Mouse (Mus musculus) gastrocnemius, adult 2 months (tissue): Measurements from ENCODE around the gene Nmur1. TPM values are rescaled to one million over a fixed set of nuclear protein-coding genes. Genes with fewer than 3 reads are reported as not detected.

Experiments
- DNase-seq: peaks from one replicate; pipeline ENCODE4 v3.0.0; 2022
- H3K27ac ChIP-seq: fragments of 200-600 bp; 2 replicates; pipeline ENCODE4 v1.8.1; 2022; ENCODE audit warnings: mild to moderate bottlenecking
- H3K4me3 ChIP-seq: fragments of 200-600 bp; 2 replicates; pipeline ENCODE4 v1.8.1; 2022; ENCODE audit warnings: mild to moderate bottlenecking, moderate library complexity
- CTCF ChIP-seq: fragments of 200-600 bp; IDR thresholded peaks from 2 replicates; pipeline ENCODE4 v1.8.1; 2022; ENCODE audit warnings: antibody characterized with exemption, mild to moderate bottlenecking, moderate library complexity
- intact Hi-C: fragments of 180-260 bp; cut with DNase I; formaldehyde crosslinking; loops from one replicate; pipeline ENCODE4 v1.15.1; 2025
- total RNA-seq, 2 experiments: library from RNA; stranded (reverse); gene quantifications; 2 replicates each; pipeline ENCODE4 v1.2.3; 2021

Nmur1 gene
- total RNA-seq, 2 experiments from 2014 or later: not detected

DNA sequence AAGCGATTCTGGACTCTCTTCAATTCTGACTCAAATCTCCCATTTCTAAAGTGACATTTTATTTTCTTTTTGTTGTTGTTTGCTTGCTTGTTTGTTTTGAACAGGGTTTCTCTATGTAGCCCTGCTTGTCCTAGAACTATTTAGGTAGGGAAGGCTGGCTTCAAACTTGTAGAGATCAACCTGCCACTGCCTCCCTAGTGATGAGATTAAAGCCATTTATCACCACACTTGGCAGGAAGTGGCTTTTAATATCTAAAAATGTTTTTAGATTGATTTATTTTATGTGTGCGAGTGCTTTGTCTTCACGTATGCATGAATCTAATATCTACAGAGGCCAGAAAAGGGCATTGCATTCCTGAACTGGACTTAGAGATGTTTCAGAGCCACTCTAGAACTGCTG lies 32.8 kb downstream of the Nmur1 start:
- intact Hi-C loops: no loop called here
- TF ChIP-seq CTCF: no peak
- DNase-seq: no peak
- H3K4me3 ChIP-seq: no peak overlapping the region
- H3K27ac ChIP-seq: no peak overlapping the region

DNA sequence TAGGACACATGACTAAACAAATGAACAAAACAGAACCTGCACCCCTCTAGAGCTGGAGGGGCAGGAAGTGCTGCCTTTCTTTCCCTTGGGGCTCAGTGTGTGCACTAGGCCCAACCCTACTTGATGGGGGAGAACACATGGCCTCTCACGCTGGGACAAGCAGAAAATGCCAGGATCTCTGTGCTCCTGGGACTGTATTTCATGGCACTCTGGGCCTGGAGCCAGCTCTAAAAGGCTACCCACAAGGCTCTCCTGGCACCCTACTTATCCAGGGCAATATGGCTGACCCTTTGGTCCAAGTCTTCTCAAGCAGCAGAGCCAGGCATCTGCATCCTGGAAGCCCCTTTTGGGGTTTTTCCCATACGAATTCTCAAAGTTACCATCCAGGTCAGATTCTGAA lies 34.6 kb downstream of the Nmur1 start:
- intact Hi-C loops: no loop called here
- DNase-seq: no peak
- TF ChIP-seq CTCF: no peak
- Histone ChIP-seq H3K27ac (no peak overlapping the region), H3K4me3 (no peak overlapping the region)

DNA sequence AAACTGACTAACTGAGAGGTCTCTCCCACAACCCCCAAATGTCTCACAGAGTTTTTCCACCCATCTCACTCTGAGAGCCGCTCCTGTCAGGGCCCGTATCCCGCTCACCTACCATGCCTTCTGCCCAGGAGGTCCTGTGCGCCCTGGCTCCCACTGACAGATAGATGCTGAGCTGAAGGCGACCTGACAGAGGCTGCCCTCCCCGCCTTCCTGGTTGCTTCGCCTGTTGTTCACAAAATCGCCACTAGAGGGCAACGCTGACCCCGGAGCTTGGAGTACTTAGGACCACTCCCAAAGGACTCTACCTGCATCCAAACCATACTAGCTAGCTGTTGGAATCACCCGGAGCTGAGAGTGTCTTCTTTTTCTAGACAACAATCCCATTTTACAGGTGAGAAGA lies 36.8 kb downstream of the Nmur1 start:
- intact Hi-C loops: no loop called here
- peak; percentile 90 for TF ChIP-seq CTCF
- peak; percentile 64 for DNase-seq
- no peak overlapping the region for H3K27ac ChIP-seq
- H3K4me3 ChIP-seq: no peak overlapping the region

DNA sequence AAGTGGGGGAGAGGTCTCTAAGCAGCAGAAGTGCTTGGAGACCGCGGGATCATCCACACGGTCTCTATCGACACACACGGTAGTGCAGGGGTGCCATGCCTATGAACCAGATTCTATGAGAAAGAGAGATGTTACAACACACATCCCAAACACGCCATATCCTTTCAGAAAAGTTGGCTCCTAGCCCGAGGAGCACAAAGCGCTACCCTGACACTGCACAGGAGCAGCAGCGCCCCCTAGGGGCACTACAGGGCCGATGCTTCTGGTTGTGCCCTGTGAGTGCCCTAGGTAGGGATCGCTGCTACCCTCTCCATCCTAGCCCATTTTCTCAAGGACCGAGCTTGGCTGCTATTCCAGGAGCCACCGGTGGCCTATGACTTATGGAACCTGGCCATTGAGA lies 45.0 kb downstream of the Nmur1 start:
- peak; percentile 62 for DNase-seq
- intact Hi-C loops: no loop called here
- peak overlapping the region; percentile 37 for H3K4me3 ChIP-seq
- TF ChIP-seq CTCF: peak; percentile 73
- H3K27ac ChIP-seq: no peak overlapping the region

DNA sequence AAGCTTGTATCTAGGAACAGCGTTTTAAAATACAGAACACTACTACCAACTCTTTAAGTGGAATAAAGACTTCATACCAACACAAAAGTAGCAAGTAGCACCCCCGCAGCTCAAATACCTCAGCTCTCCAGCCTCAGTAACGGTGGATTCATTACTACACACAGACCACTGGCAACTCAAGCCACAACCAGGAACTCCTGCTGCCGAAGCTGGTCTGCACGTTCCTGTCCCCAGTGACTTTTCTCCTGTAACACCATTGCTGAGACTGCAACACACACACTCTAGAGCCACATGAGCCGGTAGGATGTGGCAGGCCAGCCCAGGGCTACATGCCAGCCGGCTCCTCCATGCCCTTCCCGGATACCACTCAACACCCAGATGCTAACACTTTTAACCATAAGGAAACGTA lies 46.9 kb downstream of the Nmur1 start:
- DNase-seq: peak; percentile 63
- no peak for TF ChIP-seq CTCF
- Histone ChIP-seq H3K4me3 (peak overlapping the region; percentile 21), H3K27ac (peak overlapping the region; percentile 59)
- intact Hi-C loops: no loop called here

DNA sequence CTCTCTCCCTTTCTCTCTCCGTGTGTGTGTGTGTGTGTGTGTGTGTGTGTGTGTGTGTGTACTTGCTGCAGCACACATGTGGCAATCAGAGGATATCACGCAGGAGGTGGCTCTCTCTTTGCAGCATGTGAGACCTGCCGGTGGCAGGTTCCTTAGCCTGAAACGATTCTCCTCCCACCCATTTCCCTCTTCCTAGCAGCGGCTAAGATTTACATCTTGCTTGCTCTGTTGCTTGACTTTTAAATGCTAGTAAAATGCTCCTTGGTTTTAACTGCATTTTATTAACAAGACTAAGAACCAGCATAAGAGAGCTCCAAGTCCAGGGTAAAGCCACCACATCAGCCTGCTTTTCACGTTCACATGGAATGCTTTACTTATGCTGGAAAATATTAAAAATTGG lies 47.4 kb downstream of the Nmur1 start:
- intact Hi-C loops: no loop called here
- Histone ChIP-seq H3K4me3 (no peak overlapping the region), H3K27ac (peak overlapping the region; percentile 59)
- no peak for TF ChIP-seq CTCF
- no peak for DNase-seq

DNA sequence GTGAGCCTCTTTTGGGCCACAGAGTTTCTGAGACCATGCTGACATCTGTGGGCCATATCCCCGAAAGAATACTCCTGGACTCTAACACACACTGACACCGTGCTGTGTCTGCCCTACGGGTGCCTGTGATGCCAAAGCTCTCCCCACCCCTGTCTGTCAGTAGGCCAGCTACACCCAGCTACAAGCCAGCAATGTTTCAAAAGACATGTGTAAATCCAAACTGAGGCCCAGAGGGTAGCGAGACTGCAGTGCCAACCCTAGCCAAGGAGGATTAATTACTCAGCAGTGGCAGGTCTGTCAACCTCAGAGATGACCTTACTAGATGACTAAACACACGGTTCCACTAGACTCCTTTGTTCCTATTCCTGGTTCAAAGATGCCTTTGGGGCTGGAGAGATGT lies 49.7 kb downstream of the Nmur1 start:
- H3K4me3 ChIP-seq: no peak overlapping the region
- peak; percentile 42 for DNase-seq
- intact Hi-C loops: no loop called here
- TF ChIP-seq CTCF: no peak
- H3K27ac ChIP-seq: peak overlapping the region; percentile 38; the same call in 1 of the 2 replicates

DNA sequence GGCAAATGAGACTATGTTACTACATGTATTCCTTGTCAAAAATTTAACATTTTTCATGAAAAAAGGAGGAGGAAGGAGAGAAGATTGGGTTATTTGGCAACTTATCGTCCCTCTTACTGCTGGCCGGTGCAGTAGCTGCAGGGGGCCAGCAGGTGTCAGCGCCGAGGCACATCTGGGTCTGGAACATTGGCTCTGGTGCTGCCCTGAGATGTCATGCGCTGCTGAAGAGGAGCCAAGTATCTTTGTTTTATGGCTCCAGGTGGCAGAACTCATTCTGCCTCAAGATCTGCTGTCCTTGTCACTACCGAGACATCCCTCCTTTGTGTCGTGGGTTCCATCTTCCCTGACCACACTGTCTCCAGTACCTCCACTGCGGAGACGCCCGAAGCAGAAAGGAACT lies 54.0 kb downstream of the Nmur1 start:
- DNase-seq: peak; percentile 77
- H3K4me3 ChIP-seq: no peak overlapping the region
- TF ChIP-seq CTCF: peak; percentile 95
- H3K27ac ChIP-seq: no peak overlapping the region
- intact Hi-C loops: loop anchor here (2.0 to 5.0 kb wide), 2 partner anchors 40 to 59 kb away; no protein-coding TSS in a partner anchor

DNA sequence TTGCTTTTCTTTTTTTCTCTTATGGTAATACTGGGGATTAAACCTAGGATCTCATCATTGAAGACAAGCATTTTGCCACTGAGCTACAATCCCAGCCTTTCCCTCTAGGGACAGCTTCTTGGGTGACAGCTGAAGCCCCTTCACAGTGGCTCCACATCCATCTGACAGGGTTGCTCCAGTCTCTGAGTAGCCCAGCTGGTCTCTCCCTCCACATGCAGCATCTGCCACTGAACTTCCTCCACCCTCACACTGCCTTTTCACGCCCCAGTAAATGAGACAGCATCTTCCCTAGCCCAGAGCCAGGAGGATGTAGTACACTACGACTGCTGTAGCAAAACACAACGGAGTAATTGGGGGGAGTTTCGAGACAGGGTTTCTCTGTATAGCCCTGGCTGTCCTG lies 57.9 kb downstream of the Nmur1 start:
- DNase-seq: no peak
- intact Hi-C loops: no loop called here
- no peak overlapping the region for H3K4me3 ChIP-seq
- no peak for TF ChIP-seq CTCF
- H3K27ac ChIP-seq: no peak overlapping the region

DNA sequence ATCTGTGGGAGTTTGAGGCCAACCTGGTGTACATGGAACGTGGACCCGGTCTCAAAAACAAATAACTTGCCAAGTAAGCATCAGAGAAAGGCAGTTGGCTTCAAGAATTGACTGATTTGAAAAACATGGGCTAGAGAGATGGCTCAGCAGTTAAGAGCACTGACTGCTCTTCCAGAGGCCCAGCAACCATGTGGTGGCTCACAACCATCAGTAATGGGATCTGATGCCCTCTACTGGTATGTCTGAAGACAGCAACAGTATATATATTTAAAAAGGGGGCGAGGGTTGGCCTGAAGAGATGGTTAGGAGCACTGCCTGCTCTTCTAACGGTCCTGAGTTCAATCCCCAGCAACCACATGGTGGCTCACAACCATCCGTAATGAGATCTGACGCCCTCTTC lies 62.4 kb downstream of the Nmur1 start:
- Histone ChIP-seq H3K27ac (no peak overlapping the region), H3K4me3 (no peak overlapping the region)
- DNase-seq: no peak
- intact Hi-C loops: no loop called here
- TF ChIP-seq CTCF: peak; percentile 46

DNA sequence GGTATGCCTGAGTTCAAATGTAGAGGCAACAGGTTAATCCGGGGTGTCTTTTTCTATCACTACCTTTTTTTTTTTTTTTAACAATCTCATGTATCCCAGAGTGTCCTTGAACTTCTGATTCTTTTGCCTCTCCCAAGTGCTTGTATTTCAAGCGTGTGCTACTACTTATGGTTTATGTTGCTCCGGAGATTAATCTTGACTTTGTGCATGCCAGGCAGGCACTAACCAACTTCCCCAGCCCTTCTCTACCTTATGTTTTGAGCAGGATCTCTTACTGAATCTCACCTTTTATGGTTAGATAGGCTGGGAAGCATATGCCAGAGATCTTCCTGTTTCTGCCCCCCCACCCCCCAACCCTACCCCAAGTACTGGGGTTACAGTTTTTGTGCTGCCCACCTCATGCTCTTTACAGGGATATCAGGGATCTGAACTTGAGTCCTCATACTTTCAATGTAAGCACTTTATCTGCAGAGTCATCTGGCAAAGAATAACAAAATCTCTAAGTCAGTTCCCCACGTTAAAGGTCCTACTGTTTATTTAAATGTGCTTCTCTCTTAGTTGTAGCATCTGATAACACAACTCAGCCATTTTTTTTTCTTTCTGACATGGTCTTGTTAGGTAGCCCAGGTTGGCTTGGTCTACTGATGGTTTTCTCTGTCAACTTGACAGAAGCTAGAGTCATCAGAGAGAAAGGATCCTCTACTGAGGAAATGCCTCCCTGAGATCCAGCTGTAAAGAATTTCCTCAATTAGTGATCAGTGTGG lies 64.0 kb downstream of the Nmur1 start:
- H3K27ac ChIP-seq: no peak overlapping the region
- intact Hi-C loops: no loop called here
- no peak overlapping the region for H3K4me3 ChIP-seq
- DNase-seq: no peak
- TF ChIP-seq CTCF: no peak

DNA sequence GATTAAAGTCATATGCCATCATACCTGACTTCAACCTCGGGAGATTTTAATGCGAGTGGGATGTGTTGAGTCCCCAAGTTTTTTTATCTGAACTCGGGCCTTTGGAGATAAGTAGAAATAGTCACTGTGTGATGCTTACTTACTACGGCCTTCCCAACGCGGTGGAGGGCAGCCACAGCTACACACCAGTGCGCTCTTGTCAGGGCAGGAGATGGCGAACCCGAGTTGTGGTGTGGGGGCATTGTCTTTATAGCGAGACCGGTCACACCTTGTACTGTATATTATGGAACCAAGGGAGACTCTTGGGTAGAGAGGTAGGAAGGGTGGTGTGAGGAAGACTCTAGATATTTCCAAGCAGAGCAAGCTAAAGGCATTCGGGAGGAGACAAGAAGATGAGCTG lies 65.6 kb downstream of the Nmur1 start:
- DNase-seq: no peak
- Histone ChIP-seq H3K4me3 (peak overlapping the region; percentile 94), H3K27ac (peak overlapping the region; percentile 86; the same call in 1 of the 2 replicates)
- TF ChIP-seq CTCF: no peak
- intact Hi-C loops: no loop called here

DNA sequence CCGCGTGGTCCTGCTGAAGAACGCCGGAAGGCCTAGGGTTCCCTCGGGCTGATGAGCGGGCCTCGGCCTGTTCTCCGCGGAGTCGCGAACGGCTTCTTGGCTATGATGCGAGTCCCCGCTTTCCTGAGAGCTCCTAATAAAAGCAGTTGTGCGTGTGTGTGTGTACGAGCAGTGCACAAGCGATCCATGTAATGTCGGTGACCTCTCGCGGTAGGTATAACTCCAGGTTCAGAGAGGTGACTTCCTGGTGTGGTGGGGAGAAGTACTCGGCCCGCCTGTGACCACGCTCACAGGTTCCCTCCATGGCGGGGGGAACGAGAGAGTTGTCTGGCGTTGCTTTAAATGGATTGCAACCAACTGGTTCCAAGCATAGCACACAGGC lies 66.2 kb downstream of the Nmur1 start:
- intact Hi-C loops: loop anchor here (10.0 kb wide), 1 partner anchor 285 kb away; no protein-coding TSS in a partner anchor
- Histone ChIP-seq H3K4me3 (peak overlapping the region; percentile 94), H3K27ac (peak overlapping the region; percentile 86)
- no peak for DNase-seq
- TF ChIP-seq CTCF: no peak
